Mouse (Mus musculus) lung, adult 2 months (tissue): ENCODE measurements around the gene Abcb8.

ENCODE experiments used
- CTCF ChIP-seq: fragments of 200-500 bp; IDR thresholded peaks from 2 replicates; pipeline ENCODE4 v1.5.1; 2011; ENCODE audit warnings: mild to moderate bottlenecking, low read length, control low read depth; ENCODE audit not compliant: insufficient read depth
- POLR2A ChIP-seq: fragments of 200-500 bp; IDR thresholded peaks from 2 replicates; pipeline ENCODE4 v1.6.1; 2011; ENCODE audit warnings: low read depth, mild to moderate bottlenecking, control low read depth, low read length, borderline replicate concordance; ENCODE audit errors: extremely low read depth

- TF ChIP-seq CTCF = no peak
- no peak for TF ChIP-seq POLR2A
These were observed 6.2 kb downstream of the Abcb8 start for GRCm38 (mm10) chr5:24399686-24400085.
